Mouse (Mus musculus) heart, embryonic 15.5 days (tissue): ENCODE results near the gene Anks1b. TPM values are rescaled to one million over a fixed set of nuclear protein-coding genes. Genes with fewer than 3 reads are reported as not detected.

ENCODE experiments used
- ATAC-seq: fragments of 200-750 bp; cut with Nextera tagmentation; replicated peaks from 2 replicates; pipeline ENCODE4 v1.8.0; 2017; ENCODE audit warnings: low read depth, moderate TSS enrichment; ENCODE audit not compliant: insufficient number of reproducible peaks, insufficient read depth, low FRiP score
- H3K27ac ChIP-seq: fragments of 300-500 bp; sonication (generic); 2 replicates; pipeline ENCODE4 v1.5.1; 2015; ENCODE audit warnings: mild to moderate bottlenecking, inconsistent platforms
- H3K27me3 ChIP-seq: fragments of 300-500 bp; sonication (generic); 2 replicates; pipeline ENCODE4 v1.6.1; 2015; ENCODE audit warnings: inconsistent platforms
- H3K36me3 ChIP-seq: fragments of 300-500 bp; sonication (generic); 2 replicates; pipeline ENCODE4 v1.6.1; 2015; ENCODE audit warnings: mild to moderate bottlenecking, inconsistent platforms
- H3K4me1 ChIP-seq: fragments of 300-500 bp; sonication (generic); replicated peaks from 2 replicates; pipeline ENCODE4 v1.6.1; 2015; ENCODE audit warnings: inconsistent platforms
- H3K4me2 ChIP-seq: fragments of 300-500 bp; sonication (generic); 2 replicates; pipeline ENCODE4 v1.6.1; 2015; ENCODE audit warnings: inconsistent platforms, mild to moderate bottlenecking, moderate library complexity
- H3K4me3 ChIP-seq: fragments of 300-500 bp; sonication (generic); 2 replicates; pipeline ENCODE4 v1.5.1; 2015; ENCODE audit warnings: mild to moderate bottlenecking, inconsistent platforms
- H3K9ac ChIP-seq: fragments of 300-500 bp; sonication (generic); 2 replicates; pipeline ENCODE4 v1.6.1; 2015; ENCODE audit warnings: mild to moderate bottlenecking, inconsistent platforms
- H3K9me3 ChIP-seq: fragments of 300-500 bp; sonication (generic); replicated peaks from 2 replicates; pipeline ENCODE4 v1.6.1; 2016; ENCODE audit warnings: inconsistent platforms
- WGBS: fragments of 180-500 bp; shearing (Covaris S2); methylation state at CpG from one replicate; pipeline ENCODE4 v1.1.7; 2015; ENCODE audit warnings: mixed read lengths; 5-methylcytosine and 5-hydroxymethylcytosine counted together
- polyA plus RNA-seq: library from polyadenylated mRNA; unstranded; fragments of >200 nt; fragmentation: Nextera tagmentation; extraction: Ambion mirVana; gene quantifications from 2 replicates; pipeline ENCODE4 v1.2.1, GENCODE M21; 2015

Gene Anks1b
- polyA plus RNA-seq, 1 experiment from 2014 or later = 0.79 TPM

GRCm38 (mm10) chr10:90307931-90308555, 434.7 kb downstream of the Anks1b start:
- Histone ChIP-seq H3K4me1 (no peaks in the 10 kb centered on the region), H3K27ac (no peak overlapping the region), H3K9ac (no peak overlapping the region), H3K27me3 (no peaks in the 10 kb centered on the region), H3K4me3 (no peak overlapping the region), H3K9me3 (no peaks in the 10 kb centered on the region), H3K36me3 (no peaks in the 10 kb centered on the region), H3K4me2 (no peak overlapping the region)
- ATAC-seq = no peak
- WGBS = 63% methylated on average over 5 of the region's 5 CpGs

DNA sequence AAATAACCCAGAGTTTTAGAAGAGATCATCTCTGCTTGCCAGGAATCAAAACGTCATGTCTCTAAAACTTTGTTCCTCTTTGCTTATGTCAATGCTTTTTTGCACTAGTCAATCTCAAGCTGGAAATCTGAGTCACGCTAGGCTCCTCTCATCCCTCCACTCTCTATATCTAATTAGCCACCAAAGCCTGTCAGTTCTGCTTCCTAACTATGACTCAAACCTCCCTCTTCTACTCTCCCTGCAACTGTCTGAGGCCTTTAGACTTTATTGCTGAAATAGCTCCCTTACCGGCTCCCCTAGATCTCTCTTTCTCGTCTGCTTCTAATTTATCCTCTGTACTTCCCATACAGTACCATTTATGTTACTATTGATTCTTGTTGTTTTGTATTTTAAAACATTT, 456.5 kb downstream of the Anks1b start:
- Histone ChIP-seq H3K4me1 (no peaks in the 10 kb centered on the region), H3K27me3 (no peaks in the 10 kb centered on the region), H3K27ac (no peak overlapping the region), H3K36me3 (no peaks in the 10 kb centered on the region), H3K9ac (no peak overlapping the region), H3K4me3 (no peak overlapping the region), H3K9me3 (no peaks in the 10 kb centered on the region), H3K4me2 (no peak overlapping the region)
- ATAC-seq = no peak
- WGBS = 86% methylated on average over 4 of the region's 4 CpGs

GRCm38 (mm10) chr10:90345394-90345793, 472.1 kb downstream of the Anks1b start:
- Histone ChIP-seq H3K4me3 (no peak overlapping the region), H3K27me3 (no peaks in the 10 kb centered on the region), H3K9me3 (no peaks in the 10 kb centered on the region), H3K4me1 (no peaks in the 10 kb centered on the region), H3K36me3 (no peaks in the 10 kb centered on the region), H3K27ac (no peak overlapping the region), H3K9ac (no peak overlapping the region), H3K4me2 (no peak overlapping the region)
- 70% methylated on average over 1 of the region's 1 CpGs for WGBS
- no peak for ATAC-seq

DNA sequence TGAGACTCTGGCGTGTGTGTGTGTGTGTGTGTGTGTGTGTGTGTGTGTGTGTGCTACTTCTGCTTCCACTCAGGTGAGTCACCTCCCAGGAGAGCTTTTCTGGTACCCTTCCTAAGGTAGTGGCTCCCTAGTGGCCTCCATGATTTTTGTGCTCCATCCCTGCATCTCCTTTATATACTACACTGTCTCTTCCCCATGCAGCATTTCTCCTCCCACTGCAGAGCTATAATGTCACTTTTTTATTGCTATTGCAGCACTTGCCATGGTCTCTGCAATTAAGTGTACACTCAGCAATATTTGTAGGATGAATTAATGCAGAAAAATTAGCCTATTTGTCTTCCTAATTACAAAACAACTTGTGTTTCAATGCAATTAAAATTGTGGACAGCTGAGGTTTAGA, 482.9 kb downstream of the Anks1b start:
- H3K4me1 ChIP-seq = no peaks in the 10 kb centered on the region
- H3K4me2 ChIP-seq = no peak overlapping the region
- H3K9me3 ChIP-seq = no peaks in the 10 kb centered on the region
- H3K4me3 ChIP-seq = no peak overlapping the region
- ATAC-seq = no peak
- H3K9ac ChIP-seq = no peak overlapping the region
- no peaks in the 10 kb centered on the region for H3K27me3 ChIP-seq
- no peaks in the 10 kb centered on the region for H3K36me3 ChIP-seq
- 33% methylated on average over 1 of the region's 1 CpGs for WGBS
- H3K27ac ChIP-seq = no peak overlapping the region

DNA sequence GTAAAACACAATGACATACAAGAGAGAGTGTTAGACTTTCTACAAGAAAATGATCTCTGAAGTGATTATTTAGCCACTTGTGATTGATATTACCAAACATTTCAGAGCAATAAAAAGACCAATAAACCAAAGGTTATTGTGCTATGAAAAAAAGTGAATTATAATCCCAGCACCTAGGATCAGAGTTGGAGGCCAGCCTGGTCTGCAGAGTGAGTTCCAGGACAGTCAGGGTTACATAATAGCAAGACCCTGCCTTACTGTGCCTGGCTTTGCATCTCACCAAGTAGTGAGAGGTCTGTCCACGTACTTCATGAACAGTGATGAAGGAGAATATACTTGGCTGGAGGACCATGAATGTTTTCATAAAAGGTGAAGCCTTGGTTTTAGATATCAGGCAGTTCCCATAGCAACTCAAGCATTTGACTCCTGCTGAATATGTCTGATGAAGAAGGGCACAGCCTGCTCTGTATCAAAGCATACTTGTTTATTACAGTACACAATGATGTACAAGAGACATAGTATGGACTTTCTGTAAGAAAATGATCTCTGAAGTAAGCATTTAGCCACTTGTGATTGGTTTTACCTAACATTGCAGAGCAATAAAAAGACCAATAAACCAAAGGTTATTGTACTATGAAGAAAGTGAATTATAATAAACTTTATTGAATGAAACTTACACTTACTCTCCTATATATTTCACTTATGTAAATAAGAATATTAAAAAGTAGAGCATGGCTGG, 484.0 kb downstream of the Anks1b start:
- Histone ChIP-seq H3K36me3 (no peaks in the 10 kb centered on the region), H3K4me1 (no peaks in the 10 kb centered on the region), H3K27ac (no peak overlapping the region), H3K9me3 (no peaks in the 10 kb centered on the region), H3K4me3 (no peak overlapping the region), H3K4me2 (no peak overlapping the region), H3K9ac (no peak overlapping the region), H3K27me3 (no peaks in the 10 kb centered on the region)
- 61% methylated on average over 1 of the region's 1 CpGs for WGBS
- ATAC-seq = no peak

GRCm38 (mm10) chr10:90369015-90369414, 495.7 kb downstream of the Anks1b start:
- H3K9me3 ChIP-seq = no peaks in the 10 kb centered on the region

GRCm38 (mm10) chr10:90370751-90371150, 497.4 kb downstream of the Anks1b start:
- no peaks in the 10 kb centered on the region for H3K9me3 ChIP-seq
- no peak overlapping the region for H3K27ac ChIP-seq
- H3K27me3 ChIP-seq = no peaks in the 10 kb centered on the region
- ATAC-seq = no peak
- no peaks in the 10 kb centered on the region for H3K4me1 ChIP-seq
- H3K4me2 ChIP-seq = no peak overlapping the region
- H3K9ac ChIP-seq = no peak overlapping the region
- no peak overlapping the region for H3K4me3 ChIP-seq
- H3K36me3 ChIP-seq = no peaks in the 10 kb centered on the region
- 75% methylated on average over 3 of the region's 3 CpGs for WGBS

More at GRCm38 (mm10) chr10:90369015-90369414, 495.7 kb downstream of the Anks1b start:
- no peaks in the 10 kb centered on the region for H3K27me3 ChIP-seq
- H3K27ac ChIP-seq = no peak overlapping the region
- H3K4me3 ChIP-seq = no peak overlapping the region
- no peak for ATAC-seq
- no peaks in the 10 kb centered on the region for H3K4me1 ChIP-seq
- H3K9ac ChIP-seq = no peak overlapping the region
- 82% methylated on average over 7 of the region's 7 CpGs for WGBS
- H3K4me2 ChIP-seq = no peak overlapping the region
- H3K36me3 ChIP-seq = no peaks in the 10 kb centered on the region

- Histone ChIP-seq H3K27ac (no peak overlapping the region), H3K9ac (no peak overlapping the region), H3K9me3 (no peaks in the 10 kb centered on the region), H3K4me1 (no peaks in the 10 kb centered on the region), H3K27me3 (no peaks in the 10 kb centered on the region), H3K4me2 (no peak overlapping the region), H3K36me3 (no peaks in the 10 kb centered on the region), H3K4me3 (no peak overlapping the region)
- no peak for ATAC-seq
- WGBS = 27% methylated on average over 4 of the region's 4 CpGs
These were observed 500.2 kb downstream of the Anks1b start for GRCm38 (mm10) chr10:90373469-90373868.

DNA sequence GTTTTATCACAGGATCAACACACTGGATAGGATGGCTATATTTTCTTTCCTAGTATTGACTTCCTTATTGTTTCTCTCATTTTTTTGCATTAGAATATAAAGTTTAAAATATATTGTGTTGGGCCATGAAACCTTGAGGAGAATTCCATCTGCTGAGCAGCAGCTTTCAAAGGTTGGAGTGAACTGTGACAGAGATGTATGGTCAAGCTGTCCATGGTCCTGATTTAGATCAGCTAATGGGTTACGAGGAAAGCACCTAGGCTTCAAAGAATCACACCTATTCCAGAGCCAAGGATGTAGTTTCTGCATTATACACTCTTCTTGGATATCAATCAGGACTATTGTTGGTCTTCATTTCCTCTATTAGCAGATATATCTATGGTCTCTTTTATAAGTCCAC, 503.3 kb downstream of the Anks1b start:
- Histone ChIP-seq H3K4me1 (no peaks in the 10 kb centered on the region), H3K4me2 (no peak overlapping the region), H3K9me3 (no peaks in the 10 kb centered on the region), H3K27me3 (no peaks in the 10 kb centered on the region), H3K36me3 (no peaks in the 10 kb centered on the region), H3K4me3 (no peak overlapping the region), H3K27ac (no peak overlapping the region), H3K9ac (no peak overlapping the region)
- ATAC-seq = no peak
- 53% methylated on average over 1 of the region's 1 CpGs for WGBS

GRCm38 (mm10) chr10:90380062-90380461, 506.8 kb downstream of the Anks1b start:
- H3K27ac ChIP-seq = no peak overlapping the region
- H3K4me2 ChIP-seq = no peak overlapping the region
- H3K9ac ChIP-seq = no peak overlapping the region
- H3K27me3 ChIP-seq = no peaks in the 10 kb centered on the region
- no peak for ATAC-seq
- no peaks in the 10 kb centered on the region for H3K36me3 ChIP-seq
- H3K4me3 ChIP-seq = no peak overlapping the region
- H3K4me1 ChIP-seq = no peaks in the 10 kb centered on the region
- WGBS = 43% methylated on average over 1 of the region's 1 CpGs
- H3K9me3 ChIP-seq = no peaks in the 10 kb centered on the region

DNA sequence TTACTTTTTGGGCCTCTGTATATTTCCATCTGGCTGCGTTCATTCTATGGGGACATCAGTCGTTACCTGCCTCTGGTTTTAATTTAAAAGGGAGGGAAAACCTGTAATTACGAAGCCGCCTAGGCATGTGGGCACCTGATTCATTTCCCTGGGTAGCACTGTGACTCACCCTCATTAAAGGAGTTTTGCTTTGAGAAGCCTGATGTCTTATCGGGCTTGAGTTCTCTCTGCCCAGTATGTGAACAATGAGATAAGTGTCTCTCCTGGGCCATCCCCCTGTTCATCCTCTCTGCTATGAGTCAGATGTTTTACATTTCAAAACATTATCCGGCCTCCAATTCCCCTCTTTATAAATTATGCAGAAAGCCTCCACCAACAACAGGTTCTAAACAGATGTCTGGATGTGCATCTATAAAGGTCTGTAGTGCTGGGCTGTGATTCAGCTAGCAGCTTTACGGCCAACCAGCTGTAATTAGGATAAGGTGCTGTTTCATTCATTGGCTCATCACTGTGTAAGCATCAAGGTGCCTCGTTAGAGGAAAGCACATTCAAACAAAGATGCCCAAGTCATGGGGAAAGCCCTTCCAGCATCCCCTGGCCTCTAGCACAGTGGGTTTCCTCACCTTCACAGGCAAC, 507.5 kb downstream of the Anks1b start:
- WGBS = 68% methylated on average over 8 of the region's 8 CpGs
- ATAC-seq = no peak

More for the DNA sequence above, 507.5 kb downstream of the Anks1b start:
- H3K27ac ChIP-seq = no peak overlapping the region
- H3K4me1 ChIP-seq = no peaks in the 10 kb centered on the region
- no peaks in the 10 kb centered on the region for H3K36me3 ChIP-seq
- H3K9me3 ChIP-seq = no peaks in the 10 kb centered on the region
- H3K27me3 ChIP-seq = no peaks in the 10 kb centered on the region
- no peak overlapping the region for H3K9ac ChIP-seq
- no peak overlapping the region for H3K4me2 ChIP-seq
- no peak overlapping the region for H3K4me3 ChIP-seq
